Mouse (Mus musculus): ENCODE results near the gene Srrm1.

GRCm38 (mm10) chr4:135358736-135359135, 5.6 kb upstream of the Srrm1 start:
- TF ChIP-seq EP300 (optimal IDR thresholded peaks at IDR 0.05) (no peak), CTCF (IDR thresholded peaks at IDR 0.05; ENCODE audit: low read depth) (peak; percentile 81)

Measured in stomach, postnatal 0 days (tissue).